Mouse (Mus musculus): Measurements from ENCODE around the gene Lztr1.
A peak's percentile ranks its signal among the peaks of the same experiment; 100 is the strongest.

Lztr1 gene

DNA sequence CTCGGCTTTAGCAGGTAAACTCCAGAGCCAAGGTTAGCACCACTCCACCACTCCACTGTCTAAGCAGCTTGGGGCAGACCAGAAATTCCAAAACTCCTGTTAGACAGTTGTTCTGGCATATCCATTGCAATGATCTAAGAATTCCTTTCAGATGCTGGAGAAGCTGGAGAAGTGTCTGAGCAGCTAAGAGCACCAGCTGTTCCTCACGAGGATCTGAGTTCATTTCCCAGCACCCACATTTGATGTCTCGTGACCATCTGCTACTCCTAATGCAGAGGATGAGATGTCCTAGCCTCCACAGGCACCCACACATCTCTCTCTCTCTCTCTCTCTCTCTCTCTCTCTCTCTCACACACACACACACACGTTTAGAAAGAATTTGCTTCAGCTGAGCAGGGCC is 48.4 kb downstream of the Lztr1 start:
- no peak for DNase-seq (ENCODE audit: low read depth, low spot score)

GRCm38 (mm10) chr16:17557947-17558480 is 49.5 kb downstream of the Lztr1 start:
- DNase-seq (ENCODE audit: low read depth, low spot score) = peak; percentile 49

- no peak for DNase-seq (ENCODE audit: low read depth, low spot score)
Measured at GRCm38 (mm10) chr16:17558811-17559210, 50.3 kb downstream of the Lztr1 start.

GRCm38 (mm10) chr16:17559396-17560027 is 51.0 kb downstream of the Lztr1 start:
- no peak for DNase-seq (ENCODE audit: low read depth, low spot score)

DNA sequence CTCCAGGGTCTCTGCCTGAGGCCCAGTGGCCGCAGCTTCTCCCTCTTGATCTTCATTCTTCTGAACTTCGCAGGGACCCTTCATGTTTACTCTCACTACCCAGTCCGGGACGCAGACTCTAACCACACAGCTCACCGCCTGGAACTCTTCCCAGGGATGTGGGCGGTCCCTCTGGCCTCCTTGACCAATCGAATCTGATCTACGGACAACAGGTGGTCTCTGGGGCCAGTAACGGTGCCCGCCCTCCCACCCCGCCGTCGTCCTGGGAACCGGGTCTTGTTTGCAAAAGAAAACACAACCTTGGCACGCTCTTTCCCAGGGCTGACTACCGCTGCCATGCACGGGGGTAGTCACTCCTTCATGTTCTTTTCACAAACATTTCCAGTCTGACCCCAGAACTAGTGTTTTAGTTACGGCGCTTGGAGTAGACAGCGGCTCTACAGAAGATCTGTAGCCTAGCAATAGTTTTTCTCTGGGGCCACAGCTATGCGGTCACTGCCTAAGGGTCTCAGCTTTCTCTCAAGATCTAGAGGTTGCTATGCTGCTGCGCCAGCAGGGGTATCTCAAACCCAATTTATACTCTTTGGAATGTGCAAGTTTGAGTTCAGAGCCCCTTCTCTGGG is 52.8 kb downstream of the Lztr1 start, which contains the start of gene Lrrc74b:
Gene Lrrc74b, minus strand, starts transcription at position 120 of the 623 bp plus-strand sequence.
- no peak for DNase-seq (ENCODE audit: low read depth, low spot score)

DNA sequence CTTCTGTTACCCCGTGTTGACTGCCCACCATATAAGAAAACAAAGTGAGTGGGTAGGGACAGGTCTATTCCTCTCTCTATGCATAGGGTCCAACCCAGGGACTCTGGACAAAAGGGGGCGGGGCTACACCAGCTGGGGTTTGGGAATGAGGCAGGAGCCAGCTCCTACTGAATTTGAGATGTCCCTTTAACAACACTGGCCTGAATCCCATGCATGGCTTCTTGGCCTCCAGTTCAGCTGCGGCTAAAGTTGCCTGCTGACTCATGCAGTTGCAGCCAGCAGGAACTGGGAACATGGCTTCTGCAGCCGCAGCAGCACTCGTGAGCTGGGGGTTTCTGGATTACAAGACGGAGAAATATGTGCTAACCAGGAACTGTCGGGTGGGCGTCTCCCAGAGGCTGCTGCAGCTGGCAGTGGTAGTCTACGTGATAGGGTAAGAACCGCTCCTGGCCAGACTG is 53.3 kb downstream of the Lztr1 start, which contains the start of gene P2rx6:
Gene P2rx6, plus strand, starts transcription at position 135 of the 458 bp plus-strand sequence.
- DNase-seq (ENCODE audit: low read depth, low spot score) = no peak

DNA sequence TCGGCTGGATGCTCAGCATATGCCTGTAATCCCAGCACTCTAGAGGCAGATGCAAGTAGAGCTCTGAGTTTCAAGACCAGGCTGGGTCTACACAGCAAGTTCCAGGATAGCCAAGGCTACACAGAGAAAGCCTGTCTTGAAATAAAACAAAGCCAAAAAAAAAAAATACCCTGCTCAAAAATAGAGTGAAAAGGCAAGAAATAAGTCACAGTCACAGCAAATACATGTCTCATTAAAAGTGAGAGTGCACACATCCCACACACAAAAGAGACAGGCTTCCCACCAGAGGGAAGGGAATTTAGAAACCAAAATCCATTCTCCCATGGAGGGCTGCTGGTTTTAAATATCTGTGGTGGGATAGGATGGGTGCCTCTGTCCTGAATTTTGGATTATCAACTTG is 55.1 kb downstream of the Lztr1 start:
- DNase-seq (ENCODE audit: low read depth, low spot score) = no peak

GRCm38 (mm10) chr16:17564221-17564620 is 55.7 kb downstream of the Lztr1 start:
- no peak for DNase-seq (ENCODE audit: low read depth, low spot score)

GRCm38 (mm10) chr16:17564771-17565170 is 56.3 kb downstream of the Lztr1 start:
- no peak for DNase-seq (ENCODE audit: low read depth, low spot score)

- DNase-seq (ENCODE audit: low read depth, low spot score) = no peak
Measured at GRCm38 (mm10) chr16:17566186-17566585, 57.7 kb downstream of the Lztr1 start.
